Mouse (Mus musculus) urinary bladder, adult 2 months (tissue): ENCODE data around the gene Gtpbp10. TPM values are rescaled to one million over a fixed set of nuclear protein-coding genes. Genes with fewer than 3 reads are reported as not detected.
A peak's percentile ranks its signal among the peaks of the same experiment; 100 is the strongest.

ENCODE experiments used
- DNase-seq: peaks from one replicate; pipeline ENCODE4 v3.0.0; 2022; ENCODE audit warnings: low spot score
- polyA plus RNA-seq: library from polyadenylated mRNA; depleted of rRNA; stranded (reverse); fragments of >200 nt; gene quantifications from 2 replicates; pipeline ENCODE4 v1.2.3, GENCODE M21; 2012; rRNA removed

Gene Gtpbp10
- 14.3 and 15.6 TPM in 2 replicates for polyA plus RNA-seq

- DNase-seq = peak; percentile 93
These were observed at the start of gene Gtpbp10 for GRCm38 (mm10) chr5:5559079-5559740. TSS of gene Gtpbp10 (minus strand) at chr5:5559538.

DNA sequence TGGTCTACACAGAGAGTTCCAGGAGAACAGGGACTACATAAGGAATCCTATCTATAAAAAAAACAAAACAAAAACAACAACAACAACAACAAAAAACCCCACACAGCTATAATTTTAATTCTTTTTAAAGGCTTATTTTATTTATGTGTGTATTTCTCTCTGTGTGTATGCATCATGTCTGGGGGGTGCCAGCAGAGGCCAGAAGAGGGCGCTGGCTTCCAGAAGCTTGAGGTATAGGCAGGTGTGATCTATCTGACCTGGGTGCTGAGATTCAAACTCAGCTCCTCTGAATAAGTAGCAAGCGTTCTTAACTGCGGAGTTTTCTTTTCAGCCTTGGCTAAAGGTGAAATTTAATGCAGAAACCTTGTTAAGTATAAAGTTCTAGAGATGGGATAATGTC is 28.3 kb upstream of the Gtpbp10 start:
- no peak for DNase-seq

DNA sequence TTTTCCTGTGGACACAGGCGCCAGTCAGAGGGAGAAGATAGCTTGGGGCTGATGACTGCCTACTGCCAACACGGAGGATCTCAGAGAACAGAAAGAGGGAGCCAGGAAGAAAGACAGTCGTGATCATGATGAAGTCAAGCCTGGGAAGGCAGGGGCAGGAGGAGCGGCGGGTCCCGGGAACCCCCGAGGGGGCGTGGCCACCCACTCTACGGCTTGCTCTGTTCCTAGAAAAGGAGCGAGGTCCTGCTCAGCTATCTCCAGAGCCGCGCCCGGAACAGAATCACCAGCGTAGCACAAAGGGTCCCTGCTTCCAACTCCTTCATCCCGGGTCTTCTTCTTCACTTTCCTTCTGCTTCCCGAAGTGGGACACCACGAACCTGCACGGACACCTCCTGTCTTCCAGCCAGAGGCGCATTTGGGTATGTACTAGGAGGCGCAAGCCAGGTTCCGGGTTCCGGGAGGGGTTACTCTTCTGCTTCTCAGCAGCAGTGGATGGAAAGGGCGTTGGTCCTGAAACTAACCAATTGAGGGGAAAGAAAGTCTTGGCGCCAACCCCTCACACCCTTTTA is 14.5 kb upstream of the Gtpbp10 start, which contains the start of gene Gm8773:
Gm8773 (plus strand) TSS at position 51 of the 569 bp plus-strand sequence.
- no peak for DNase-seq

DNA sequence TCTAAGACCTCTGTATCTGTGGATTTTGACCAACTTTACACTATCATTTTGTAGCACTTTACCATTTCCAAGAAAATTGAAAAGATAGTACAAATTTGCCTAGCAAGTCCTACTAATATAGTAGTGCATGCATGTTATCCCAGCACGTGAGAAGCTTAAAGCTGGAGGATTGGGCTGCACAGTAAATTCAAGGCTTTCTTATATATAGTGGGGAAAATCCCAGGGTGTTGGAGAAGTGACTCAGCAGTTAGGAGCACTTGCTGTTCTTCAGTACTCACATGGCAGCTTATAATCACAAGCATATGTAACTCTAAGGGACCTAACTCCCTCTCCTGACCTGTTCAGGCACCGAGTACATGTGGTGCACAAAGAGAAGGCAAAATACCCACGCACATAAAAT is 3.1 kb upstream of the Gtpbp10 start:
- no peak for DNase-seq

GRCm38 (mm10) chr5:5561041-5561706 is 1.8 kb upstream of the Gtpbp10 start:
- DNase-seq = no peak

- no peak for DNase-seq
These were observed 460 bp upstream of the Gtpbp10 start for GRCm38 (mm10) chr5:5559798-5560197.

DNA sequence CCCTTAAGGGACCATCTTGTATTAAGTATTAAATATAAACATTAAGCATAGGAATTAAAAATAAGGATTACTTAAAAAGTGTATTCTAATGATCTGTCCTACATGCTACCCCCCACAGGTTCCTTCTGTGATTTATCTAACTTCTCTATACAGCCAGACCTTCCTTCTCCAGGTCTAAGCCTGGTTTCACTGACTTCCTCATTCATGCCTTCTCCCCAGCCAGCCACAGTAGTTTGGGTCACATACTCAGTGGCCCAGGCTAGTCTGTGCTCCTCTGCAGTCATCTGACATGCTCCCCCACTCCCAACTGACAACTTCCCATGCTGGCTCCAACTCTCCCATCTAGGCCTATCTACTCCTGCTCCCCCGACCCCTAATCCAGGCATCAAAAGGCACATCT is 8.2 kb downstream of the Gtpbp10 start:
- no peak for DNase-seq

- no peak for DNase-seq
These were observed 19.0 kb downstream of the Gtpbp10 start for GRCm38 (mm10) chr5:5540385-5540784.

GRCm38 (mm10) chr5:5539771-5540170 is 19.6 kb downstream of the Gtpbp10 start:
- DNase-seq = no peak

DNA sequence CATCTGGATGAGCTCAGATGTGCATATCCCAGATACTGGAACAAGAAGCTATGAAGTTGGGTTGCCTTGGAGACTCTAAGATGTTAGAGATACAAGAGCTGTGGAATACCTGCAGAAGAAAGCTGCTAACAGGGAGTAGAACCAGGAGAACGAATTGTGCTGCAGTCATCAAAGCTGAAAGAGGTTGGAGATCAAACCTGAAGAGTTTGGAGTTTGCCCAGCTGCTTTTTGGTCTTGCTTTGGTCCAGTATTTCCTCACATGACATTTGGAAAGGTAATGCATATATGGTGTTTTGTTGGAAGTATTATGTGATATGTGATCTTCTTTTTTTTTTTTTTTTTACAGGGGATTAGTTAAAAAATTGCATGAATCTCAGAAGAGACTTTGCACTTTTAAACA is 23.2 kb downstream of the Gtpbp10 start:
- no peak for DNase-seq

GRCm38 (mm10) chr5:5533656-5534420 is 25.5 kb downstream of the Gtpbp10 start:
- DNase-seq = no peak

DNA sequence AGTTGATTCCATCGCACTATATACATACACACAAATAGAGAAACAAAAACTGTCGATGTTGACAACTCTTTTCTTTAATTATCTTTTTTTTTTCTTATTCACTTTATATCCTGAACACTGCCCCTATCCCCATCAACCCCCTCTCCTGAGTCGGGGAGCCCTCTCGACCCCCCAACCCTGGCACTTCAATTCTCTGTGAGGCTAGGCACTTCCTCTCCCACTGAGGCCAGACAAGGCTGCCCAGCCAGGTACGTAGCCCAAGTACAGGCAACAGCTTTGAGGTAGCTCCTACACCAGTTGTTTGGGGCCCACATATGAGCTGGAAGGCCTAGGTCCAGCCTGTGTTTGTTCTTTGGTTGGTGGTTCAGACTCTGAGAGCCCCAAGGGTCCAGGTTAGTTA is 43.9 kb downstream of the Gtpbp10 start:
- DNase-seq = no peak

DNA sequence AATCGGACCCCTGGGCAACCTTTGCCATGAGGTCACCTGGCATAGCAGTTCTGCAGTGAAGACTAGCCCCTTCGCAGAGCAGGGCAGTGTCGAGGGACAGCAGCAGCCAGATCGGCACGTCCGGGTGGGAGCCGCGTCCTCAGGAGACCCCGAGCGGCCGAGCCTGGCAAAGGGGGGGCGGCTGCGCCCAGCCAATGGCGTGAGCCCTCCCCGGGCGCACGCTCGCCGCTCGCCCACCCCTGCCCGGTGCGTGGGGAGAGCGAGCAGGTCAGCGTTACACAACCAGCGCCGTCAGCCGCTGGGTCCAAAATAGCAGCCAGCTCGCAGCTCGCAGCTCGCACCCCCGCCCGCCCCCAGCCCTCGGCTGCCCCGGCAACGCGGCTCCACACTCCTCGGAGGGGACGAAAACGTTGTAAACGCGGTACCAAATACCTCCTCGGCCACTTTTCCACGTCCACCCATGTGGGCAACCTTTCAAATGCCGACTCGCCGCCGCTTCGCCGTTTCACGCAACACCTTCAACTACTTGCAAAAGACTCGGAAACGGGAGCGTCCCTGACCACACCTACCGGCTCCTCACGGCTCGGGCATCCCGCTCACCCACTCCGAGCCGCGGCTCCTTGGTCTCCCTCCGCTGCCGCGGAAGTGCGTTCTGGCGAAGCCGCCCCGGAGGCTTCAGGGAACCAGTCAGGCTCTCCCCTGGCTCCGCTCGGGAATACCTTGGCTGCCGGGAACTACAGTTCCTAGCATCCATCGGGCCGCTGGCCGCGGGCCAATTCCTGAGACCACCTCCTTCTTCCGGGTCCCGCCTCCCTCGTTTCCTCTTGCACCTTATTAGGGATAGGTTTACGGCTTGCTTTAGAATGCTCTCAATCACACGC is 44.9 kb downstream of the Gtpbp10 start, which contains the start of gene Cldn12:
Cldn12 (minus strand) TSS at position 763 of the 881 bp plus-strand sequence.
- DNase-seq = peak; percentile 90

GRCm38 (mm10) chr5:5511401-5511800 is 47.9 kb downstream of the Gtpbp10 start:
- DNase-seq = no peak

- no peak for DNase-seq
These were observed 48.3 kb downstream of the Gtpbp10 start for GRCm38 (mm10) chr5:5510989-5511388.

DNA sequence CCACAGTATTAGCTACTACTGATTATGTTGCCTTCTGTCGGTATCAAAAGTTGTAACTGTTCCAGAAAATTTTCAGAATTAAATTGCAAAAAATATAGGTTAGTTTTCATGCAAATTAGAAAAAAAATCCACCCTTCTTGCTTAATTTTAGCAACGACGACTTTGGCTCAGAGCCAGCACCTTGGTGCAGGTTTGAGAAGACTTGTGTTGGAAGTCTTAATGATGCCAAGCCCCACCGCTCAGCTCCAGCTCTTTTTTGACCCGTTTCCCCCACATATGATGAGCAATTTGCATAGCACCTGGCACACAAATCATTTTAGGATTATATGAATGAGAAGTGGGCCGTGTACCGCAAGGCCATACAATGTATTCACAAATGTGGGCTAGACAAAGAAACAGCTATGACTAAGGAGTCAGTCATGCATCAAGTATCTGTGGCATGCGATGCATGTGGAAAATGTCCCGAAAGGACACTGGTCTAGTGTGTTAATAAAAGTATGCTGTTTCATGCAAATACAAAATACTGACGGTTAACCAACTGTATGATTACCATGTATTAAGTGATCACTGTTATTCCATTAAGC is 48.9 kb downstream of the Gtpbp10 start:
- no peak for DNase-seq

GRCm38 (mm10) chr5:5508231-5508630 is 51.1 kb downstream of the Gtpbp10 start:
- DNase-seq = no peak

DNA sequence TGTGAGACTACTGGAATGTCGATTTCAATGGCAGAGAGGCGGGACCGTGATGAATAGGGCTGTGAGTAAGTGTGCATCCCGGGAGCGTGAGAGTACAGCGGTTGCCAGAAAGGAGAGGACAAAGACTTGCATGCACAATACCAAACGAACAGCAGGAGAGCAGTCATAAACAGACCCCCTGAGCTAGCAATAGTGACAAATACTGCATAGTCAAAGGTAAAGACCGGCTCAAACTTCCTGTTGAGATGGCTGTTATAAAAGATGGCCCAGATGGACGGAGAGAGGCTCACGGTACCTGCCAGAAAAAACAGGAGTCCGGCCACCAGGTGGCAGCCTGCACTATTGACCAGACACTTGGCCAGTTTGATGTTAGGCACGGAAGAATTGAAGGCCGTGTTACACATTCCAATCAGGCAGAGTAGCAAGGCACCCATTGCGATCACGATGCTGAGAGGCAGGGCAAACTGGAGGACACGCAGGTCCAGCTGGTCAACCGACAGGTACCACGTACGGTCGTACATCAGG is 51.6 kb downstream of the Gtpbp10 start:
- peak; percentile 36 for DNase-seq

DNA sequence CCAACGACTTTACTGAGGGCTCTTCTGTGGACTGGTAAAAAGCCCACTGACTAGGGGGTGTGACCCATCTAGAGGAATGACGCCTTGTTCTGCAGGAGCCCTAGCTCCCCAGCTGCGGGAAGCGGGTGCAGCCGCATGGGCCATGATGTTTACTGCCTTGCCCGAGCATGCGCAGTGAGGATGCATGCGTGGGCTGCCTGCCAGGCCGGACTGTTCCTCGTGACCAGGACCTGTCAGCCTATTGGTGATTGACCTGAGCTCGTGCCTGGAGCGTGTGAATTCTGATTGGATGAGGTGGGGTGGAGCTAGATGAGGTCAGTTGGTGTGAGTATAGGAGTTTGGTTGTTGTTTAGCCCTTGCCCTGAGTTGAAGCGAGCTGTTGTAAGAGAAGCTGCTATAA is 54.9 kb downstream of the Gtpbp10 start:
- no peak for DNase-seq

GRCm38 (mm10) chr5:5503381-5503780 is 56.0 kb downstream of the Gtpbp10 start:
- no peak for DNase-seq

- no peak for DNase-seq
These were observed 57.8 kb downstream of the Gtpbp10 start for GRCm38 (mm10) chr5:5501583-5501982.
